Mouse (Mus musculus): Measurements from ENCODE around the gene Rtl10.
A peak's percentile ranks its signal among the peaks of the same experiment; 100 is the strongest.
"Not testable (repeated sequence)": the region's sequence is repeated elsewhere in the genome, so short reads cannot be mapped to it uniquely, and the experiment has no call there.

The Rtl10 gene

GRCm38 (mm10) chr16:18482431-18482830 is 16.3 kb upstream of the Rtl10 start:
- DNase-seq (ENCODE audit: extremely low spot score, low spot score) = no peak

GRCm38 (mm10) chr16:18483839-18484238 is 14.9 kb upstream of the Rtl10 start:
- no peak for DNase-seq (ENCODE audit: extremely low spot score, low spot score)

- peak; percentile 21 for DNase-seq (ENCODE audit: extremely low spot score, low spot score)
Measured at GRCm38 (mm10) chr16:18484386-18484785, 14.3 kb upstream of the Rtl10 start.

- no peak for DNase-seq (ENCODE audit: extremely low spot score, low spot score)
Measured at GRCm38 (mm10) chr16:18484794-18485435, 13.8 kb upstream of the Rtl10 start.

- no peak for DNase-seq (ENCODE audit: extremely low spot score, low spot score)
Measured at GRCm38 (mm10) chr16:18486126-18486525, 12.6 kb upstream of the Rtl10 start.

- DNase-seq (ENCODE audit: extremely low spot score, low spot score) = no peak
Measured at GRCm38 (mm10) chr16:18490281-18490680, 8.4 kb upstream of the Rtl10 start.

- DNase-seq (ENCODE audit: extremely low spot score, low spot score) = no peak
Measured at GRCm38 (mm10) chr16:18490894-18491293, 7.8 kb upstream of the Rtl10 start.

GRCm38 (mm10) chr16:18497865-18498515 is 711 bp upstream of the Rtl10 start:
- DNase-seq (ENCODE audit: extremely low spot score, low spot score) = no peak

GRCm38 (mm10) chr16:18498996-18499395 is 295 bp downstream of the Rtl10 start:
- DNase-seq (ENCODE audit: extremely low spot score, low spot score) = no peak

- no peak for DNase-seq (ENCODE audit: extremely low spot score, low spot score)
Measured at GRCm38 (mm10) chr16:18501531-18501930, 2.8 kb downstream of the Rtl10 start.

- no peak for DNase-seq (ENCODE audit: extremely low spot score, low spot score)
Measured at GRCm38 (mm10) chr16:18503566-18504342, 5.1 kb downstream of the Rtl10 start.

- no peak for DNase-seq (ENCODE audit: extremely low spot score, low spot score)
Measured at GRCm38 (mm10) chr16:18506524-18507199, 8.0 kb downstream of the Rtl10 start.

GRCm38 (mm10) chr16:18507200-18507549 is 8.5 kb downstream of the Rtl10 start:
- DNase-seq (ENCODE audit: extremely low spot score, low spot score) = no peak

GRCm38 (mm10) chr16:18511741-18512140 is 13.0 kb downstream of the Rtl10 start:
- DNase-seq (ENCODE audit: extremely low spot score, low spot score) = no peak

GRCm38 (mm10) chr16:18513508-18513907 is 14.8 kb downstream of the Rtl10 start:
- DNase-seq (ENCODE audit: extremely low spot score, low spot score) = no peak

- DNase-seq (ENCODE audit: extremely low spot score, low spot score) = no peak
Measured at GRCm38 (mm10) chr16:18518091-18518490, 19.4 kb downstream of the Rtl10 start.

GRCm38 (mm10) chr16:18523563-18524245 is 25.0 kb downstream of the Rtl10 start:
- no peak for DNase-seq (ENCODE audit: extremely low spot score, low spot score)

GRCm38 (mm10) chr16:18528656-18529055 is 30.0 kb downstream of the Rtl10 start:
- DNase-seq (ENCODE audit: extremely low spot score, low spot score) = no peak

GRCm38 (mm10) chr16:18533061-18533460 is 34.4 kb downstream of the Rtl10 start:
- DNase-seq (ENCODE audit: extremely low spot score, low spot score) = not testable (repeated sequence)

- DNase-seq (ENCODE audit: extremely low spot score, low spot score) = no peak
Measured at GRCm38 (mm10) chr16:18537407-18537990, 38.8 kb downstream of the Rtl10 start.

GRCm38 (mm10) chr16:18539281-18539680 is 40.6 kb downstream of the Rtl10 start:
- DNase-seq (ENCODE audit: extremely low spot score, low spot score) = no peak

Data from neural tube, embryonic 10.5 days (tissue).